Mouse (Mus musculus): Measurements from ENCODE around the gene Slc22a23. TPM values are rescaled to one million over a fixed set of nuclear protein-coding genes. Genes with fewer than 3 reads are reported as not detected.
A peak's percentile ranks its signal among the peaks of the same experiment; 100 is the strongest.

The Slc22a23 gene
- total RNA-seq, 2 experiments from 2014 or later = 7.8 to 8.9 TPM

- no peak for DNase-seq
Measured at GRCm38 (mm10) chr13:34299351-34300333, 45.3 kb downstream of the Slc22a23 start.

- DNase-seq = no peak
Measured at GRCm38 (mm10) chr13:34298674-34299073, 46.3 kb downstream of the Slc22a23 start.

GRCm38 (mm10) chr13:34298061-34298460 lies 46.9 kb downstream of the Slc22a23 start:
- no peak for DNase-seq

GRCm38 (mm10) chr13:34295787-34296435 lies 49.1 kb downstream of the Slc22a23 start:
- DNase-seq = no peak

DNA sequence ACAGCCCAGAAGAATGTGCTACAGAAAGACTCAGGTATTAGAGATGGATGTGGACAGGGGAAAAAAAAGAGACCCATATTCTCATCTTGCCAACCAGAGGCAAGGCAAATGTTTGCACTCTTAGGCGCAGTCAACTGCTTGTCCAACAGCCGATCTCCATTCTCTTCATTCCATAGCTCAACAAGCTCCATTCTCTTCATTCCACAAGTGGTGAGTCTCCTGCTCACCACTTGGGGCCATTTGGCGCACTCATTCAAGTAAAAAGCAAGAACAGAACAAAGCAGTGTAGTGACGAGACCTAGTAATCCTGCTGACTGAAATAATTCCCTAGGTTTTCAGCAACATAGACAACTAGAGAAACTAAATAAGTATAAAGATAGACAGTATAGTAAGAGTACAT lies 50.8 kb downstream of the Slc22a23 start:
- DNase-seq = no peak

DNA sequence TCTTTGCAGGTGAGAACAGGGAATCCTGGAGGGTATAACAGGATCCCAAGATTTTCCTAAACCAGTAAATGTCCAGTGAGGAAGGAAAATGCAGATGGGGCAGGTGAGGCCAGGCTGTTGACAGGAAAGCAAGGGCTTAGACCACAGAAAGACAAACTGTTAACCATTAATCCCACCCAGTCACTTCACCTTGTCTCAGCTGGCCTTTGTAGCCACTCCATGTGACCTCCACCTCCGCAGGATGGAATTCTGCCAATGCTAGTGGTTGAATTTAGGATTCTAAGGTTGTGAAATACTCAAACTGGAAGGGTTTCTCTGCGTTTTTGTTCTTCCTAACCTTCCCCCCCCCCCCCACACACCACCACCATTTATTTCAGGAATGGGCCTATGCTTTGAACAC lies 52.9 kb downstream of the Slc22a23 start:
- peak in 1 of 2 experiments; percentile 40 for DNase-seq

GRCm38 (mm10) chr13:34290346-34290745 lies 54.6 kb downstream of the Slc22a23 start:
- no peak for DNase-seq

- DNase-seq = no peak
Measured at GRCm38 (mm10) chr13:34289567-34289966, 55.4 kb downstream of the Slc22a23 start.

- no peak for DNase-seq
Measured at GRCm38 (mm10) chr13:34288129-34288528, 56.9 kb downstream of the Slc22a23 start.

DNA sequence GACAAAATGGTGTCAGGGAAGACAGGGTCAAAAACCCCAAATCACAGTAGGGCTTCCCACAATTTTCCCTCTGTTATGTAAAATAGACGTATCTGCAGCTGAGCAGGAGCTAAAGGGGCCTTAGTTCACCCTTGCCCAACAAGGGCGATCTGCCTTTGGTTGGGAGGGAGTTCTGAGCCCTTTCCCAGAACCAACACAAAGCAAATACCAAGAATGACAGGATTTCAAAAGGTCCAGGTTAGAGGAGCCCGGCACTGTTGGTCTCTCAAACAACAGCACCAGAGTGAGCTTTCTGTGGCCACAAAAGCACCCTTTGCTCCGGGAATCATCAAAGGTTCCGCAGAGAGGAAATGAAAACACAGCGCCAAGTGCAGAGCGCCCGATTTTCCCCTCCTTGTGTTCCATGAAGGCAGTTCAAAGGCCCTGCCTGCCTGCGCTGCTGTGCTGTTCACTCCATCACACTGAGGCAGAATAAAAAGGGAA lies 57.3 kb downstream of the Slc22a23 start:
- peak in 1 of 2 experiments; percentile 14 for DNase-seq

DNA sequence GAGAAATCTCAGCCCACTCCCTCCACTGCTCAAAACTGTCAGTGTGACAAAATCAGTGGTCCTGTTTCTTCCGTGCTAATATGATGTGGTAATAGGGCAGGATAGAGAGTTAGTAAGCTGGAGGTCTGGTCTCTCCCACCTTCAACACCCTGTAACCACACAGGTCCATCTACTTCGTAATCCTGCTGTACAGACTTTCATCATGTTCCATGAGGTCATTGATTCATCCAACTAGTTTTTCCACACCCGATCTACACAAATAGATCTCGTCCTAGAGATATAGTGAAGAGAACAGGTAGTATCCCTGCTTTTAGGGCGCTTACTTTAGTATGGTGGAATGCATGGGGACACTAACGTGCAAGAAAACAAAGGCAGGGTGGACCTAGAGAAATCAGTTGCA lies 63.6 kb downstream of the Slc22a23 start:
- DNase-seq = no peak

- DNase-seq = no peak
Measured at GRCm38 (mm10) chr13:34278759-34279270, 66.2 kb downstream of the Slc22a23 start.

- DNase-seq = no peak
Measured at GRCm38 (mm10) chr13:34278288-34278701, 66.7 kb downstream of the Slc22a23 start.

DNA sequence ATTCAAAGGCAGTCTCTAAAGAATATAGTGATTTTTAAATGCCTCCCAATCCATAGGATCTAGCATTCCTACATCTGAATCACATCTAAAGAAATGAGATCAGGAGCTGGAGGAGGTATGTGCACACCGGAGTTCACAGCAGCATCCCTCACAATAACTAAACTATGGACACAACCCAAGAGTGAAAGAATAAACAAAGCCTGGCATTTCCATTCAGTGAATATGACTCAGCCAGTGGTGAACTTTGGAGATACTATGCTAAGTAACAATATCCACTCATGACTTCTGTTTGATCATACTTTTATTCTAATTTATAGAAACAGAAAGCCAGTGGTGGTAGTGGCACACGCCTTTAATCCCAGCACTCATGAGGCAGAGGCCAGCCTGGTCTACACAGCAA lies 67.4 kb downstream of the Slc22a23 start:
- no peak for DNase-seq

- DNase-seq = no peak
Measured at GRCm38 (mm10) chr13:34277001-34277400, 68.0 kb downstream of the Slc22a23 start.

DNA sequence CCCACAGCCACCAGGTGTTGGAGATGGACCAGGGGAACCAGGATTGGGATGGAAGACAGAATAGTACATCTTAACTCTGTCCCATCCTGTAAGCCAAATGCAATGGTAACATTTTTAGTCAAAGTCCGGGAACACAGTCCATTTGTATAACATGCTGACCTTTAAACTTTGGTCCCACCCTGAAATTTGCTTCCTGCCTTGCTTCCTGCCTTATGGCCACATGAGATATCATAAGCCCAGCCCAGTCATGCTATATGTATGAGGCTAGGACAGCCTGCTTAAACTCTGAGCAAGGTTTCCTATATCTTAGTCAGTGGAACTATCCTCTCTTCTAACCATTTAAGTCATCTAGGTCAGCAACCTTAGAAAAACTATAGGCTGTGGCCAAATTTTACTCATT lies 70.1 kb downstream of the Slc22a23 start:
- no peak for DNase-seq

DNA sequence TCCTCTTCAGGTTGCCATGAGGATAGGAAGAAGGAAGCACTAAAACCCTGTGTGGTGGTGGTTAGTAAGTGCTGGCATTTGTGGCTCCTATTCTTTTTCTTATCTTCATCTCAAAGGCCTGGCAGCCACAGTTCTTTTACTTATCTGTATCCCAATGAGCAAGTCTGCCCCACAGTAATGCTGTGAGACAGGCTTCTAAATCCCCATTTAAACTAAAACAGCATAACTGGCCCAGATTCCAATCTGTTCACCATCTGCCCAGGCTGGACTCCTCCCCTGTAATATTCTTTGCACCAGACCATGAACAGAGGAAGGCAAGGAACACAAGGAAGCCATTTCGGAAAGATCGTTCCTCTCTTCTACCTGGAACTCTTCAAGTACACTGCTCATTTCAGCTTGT lies 70.6 kb downstream of the Slc22a23 start:
- no peak for DNase-seq

- DNase-seq = peak in 1 of 2 experiments; percentile 26
Measured at GRCm38 (mm10) chr13:34272275-34273054, 72.5 kb downstream of the Slc22a23 start.

DNA sequence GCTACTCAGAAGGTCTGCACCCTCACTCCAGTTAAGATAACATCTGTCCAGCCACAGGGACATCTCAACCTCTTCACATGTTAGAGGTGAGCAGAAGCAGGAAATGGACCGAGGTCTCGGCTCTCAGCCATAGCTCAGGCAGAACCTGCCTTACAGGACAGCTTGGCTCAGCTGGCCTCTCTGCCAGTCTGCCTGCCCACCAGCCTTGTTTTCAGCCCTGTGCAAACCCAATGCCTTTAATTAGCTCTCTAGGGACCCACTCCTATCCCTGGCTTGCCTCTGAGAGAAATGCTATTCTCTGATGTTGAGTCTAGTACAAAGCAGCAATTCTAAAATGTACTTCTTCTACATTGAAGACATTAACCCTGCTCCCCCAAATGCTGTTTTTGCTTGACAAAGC lies 73.3 kb downstream of the Slc22a23 start:
- DNase-seq = no peak

DNA sequence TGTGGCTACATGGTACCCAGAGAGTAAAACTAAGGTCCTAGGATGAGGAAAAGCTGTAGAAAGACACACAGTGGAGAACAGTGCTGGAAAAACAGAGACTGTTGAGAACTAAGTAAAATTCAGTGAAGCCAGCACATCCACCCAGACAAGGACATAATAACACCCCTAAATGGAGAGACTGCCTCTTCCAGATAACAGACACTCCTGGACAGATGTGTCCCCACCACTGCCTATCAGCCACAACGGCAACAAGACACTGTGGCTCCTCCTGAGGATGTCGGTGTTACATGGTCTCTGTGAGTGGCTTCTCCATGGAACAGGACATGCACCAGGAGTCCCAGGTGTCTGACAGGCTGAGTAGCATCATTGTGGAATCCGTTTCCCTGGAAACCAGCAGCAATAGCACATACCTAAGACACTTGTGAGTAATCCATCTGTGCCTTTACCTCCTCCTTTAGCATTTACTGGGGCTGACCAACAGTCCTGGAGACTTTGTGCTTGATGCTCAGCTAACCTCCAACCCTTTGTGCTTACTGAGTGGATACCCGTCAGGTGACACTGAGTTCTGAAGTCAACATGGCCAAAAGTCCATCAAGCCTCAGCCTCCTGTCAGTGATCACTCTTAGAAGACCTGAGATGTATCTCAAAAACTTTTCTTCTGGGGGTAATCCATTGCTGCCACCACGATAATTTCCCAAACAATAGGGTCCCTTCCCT lies 73.9 kb downstream of the Slc22a23 start:
- DNase-seq = no peak

GRCm38 (mm10) chr13:34269376-34269991 lies 75.5 kb downstream of the Slc22a23 start:
- DNase-seq = no peak
